Mouse (Mus musculus) granulocyte monocyte progenitor cell, adult 5-6 weeks (primary cell): ENCODE results near the gene Prpf8. TPM values are rescaled to one million over a fixed set of nuclear protein-coding genes. Genes with fewer than 3 reads are reported as not detected.
"Not testable (repeated sequence)": the region's sequence is repeated elsewhere in the genome, so short reads cannot be mapped to it uniquely, and the experiment has no call there.

Source experiments
- ATAC-seq: replicated peaks from 2 replicates; pipeline ENCODE4 v1.8.0; 2016; ENCODE audit warnings: mild to moderate bottlenecking, moderate TSS enrichment, inconsistent platforms; ENCODE audit not compliant: poor library complexity, severe bottlenecking
- total RNA-seq, 2 experiments: library from RNA; stranded (forward) in 1 of 2; stranded (reverse) in 1 of 2; fragments of 200-712, 200-1000 nt in 1 of 2; fragments of >200 nt in 1 of 2; fragmentation: Nextera tagmentation in 1 of 2; gene quantifications; 2 replicates each; pipeline ENCODE4 v1.2.3; 2014 to 2017

Prpf8 gene
- 154 and 174 TPM in 2 replicates for total RNA-seq (2014; fragmentation: Nextera tagmentation)
- total RNA-seq (2017) = 115 and 127 TPM in 2 replicates

- ATAC-seq = peak; percentile 100
Observed at GRCm38 (mm10) chr11:75486601-75487285, at the start of gene Prpf8. TSS of gene Prpf8 (plus strand) at chr11:75486816.

- 0 out of 2 replicates have a peak, but pooled peaks have one; percentile 30 for ATAC-seq
Observed at GRCm38 (mm10) chr11:75438194-75438593, 48.4 kb upstream of the Prpf8 start.

GRCm38 (mm10) chr11:75438804-75439203 lies 47.8 kb upstream of the Prpf8 start:
- ATAC-seq = no peak

- ATAC-seq = no peak
Observed at GRCm38 (mm10) chr11:75439363-75439762, 47.3 kb upstream of the Prpf8 start, which contains the start of gene Serpinf2. TSS of gene Serpinf2 (minus strand) at chr11:75439591.

DNA sequence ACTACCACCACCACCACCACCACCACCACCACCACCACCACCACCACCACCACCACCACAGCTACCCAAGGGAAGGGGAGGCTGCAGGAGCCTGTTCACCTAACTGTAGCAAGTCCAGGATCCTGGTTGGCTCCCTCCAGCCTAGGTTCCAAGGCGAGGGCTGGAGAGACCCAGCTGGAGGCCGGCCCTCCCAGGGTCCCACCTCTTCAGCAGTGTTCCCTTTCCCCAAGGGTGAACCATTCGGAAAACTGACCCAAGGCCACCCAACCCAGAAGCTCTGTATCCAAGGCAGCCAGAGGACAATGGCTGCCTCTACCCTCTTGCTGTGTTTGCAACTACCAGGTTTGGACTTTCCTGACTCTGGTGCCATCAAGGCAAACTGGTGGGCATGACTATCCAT lies 46.7 kb upstream of the Prpf8 start:
- ATAC-seq = no peak

- no peak for ATAC-seq
Observed at GRCm38 (mm10) chr11:75441034-75441433, 45.6 kb upstream of the Prpf8 start.

DNA sequence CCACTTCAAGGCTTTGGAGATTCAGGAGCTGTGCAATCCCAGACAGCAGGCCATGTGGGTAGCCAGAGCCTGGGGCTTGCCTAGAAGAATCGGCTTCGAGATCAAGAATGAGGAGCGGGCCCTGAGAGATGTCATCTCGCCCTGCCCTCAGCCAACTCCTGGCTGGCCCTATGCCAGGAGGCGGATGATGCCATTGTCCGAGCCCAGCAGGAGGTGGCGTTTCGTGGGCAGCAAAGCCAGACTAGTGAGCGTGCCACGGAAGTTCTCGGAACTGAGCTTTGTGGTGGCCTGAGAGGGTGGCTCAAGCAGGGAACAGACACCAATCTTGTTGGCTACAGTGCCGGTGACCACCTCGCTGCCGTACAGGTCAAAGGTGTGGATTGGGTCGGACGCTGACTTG lies 45.0 kb upstream of the Prpf8 start:
- ATAC-seq = no peak

GRCm38 (mm10) chr11:75443711-75444110 lies 42.9 kb upstream of the Prpf8 start:
- ATAC-seq = no peak

DNA sequence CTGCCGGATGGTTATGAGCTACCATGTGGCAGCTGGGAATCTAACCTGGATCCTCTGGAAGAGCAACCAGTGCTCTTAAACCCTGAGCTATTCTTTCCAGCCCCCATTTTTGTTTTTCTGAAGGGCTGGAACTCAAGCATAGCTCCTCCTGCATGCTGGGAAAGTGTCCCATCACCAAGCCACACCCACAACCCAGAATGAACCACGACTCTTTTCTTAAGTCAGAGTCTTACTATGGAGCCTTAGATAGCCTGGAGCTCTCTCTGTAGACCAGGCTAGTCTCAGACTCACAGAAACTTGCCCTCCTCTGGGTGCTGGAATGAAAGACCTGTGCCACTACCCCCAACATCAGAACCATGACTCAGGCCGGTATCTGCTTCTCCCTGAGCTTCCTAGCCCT lies 38.0 kb upstream of the Prpf8 start:
- ATAC-seq = no peak

- ATAC-seq = no peak
Observed at GRCm38 (mm10) chr11:75449695-75450094, 36.9 kb upstream of the Prpf8 start.

GRCm38 (mm10) chr11:75450304-75450908 lies 36.2 kb upstream of the Prpf8 start:
- ATAC-seq = no peak

- ATAC-seq = no peak
Observed at GRCm38 (mm10) chr11:75450936-75451335, 35.7 kb upstream of the Prpf8 start.

DNA sequence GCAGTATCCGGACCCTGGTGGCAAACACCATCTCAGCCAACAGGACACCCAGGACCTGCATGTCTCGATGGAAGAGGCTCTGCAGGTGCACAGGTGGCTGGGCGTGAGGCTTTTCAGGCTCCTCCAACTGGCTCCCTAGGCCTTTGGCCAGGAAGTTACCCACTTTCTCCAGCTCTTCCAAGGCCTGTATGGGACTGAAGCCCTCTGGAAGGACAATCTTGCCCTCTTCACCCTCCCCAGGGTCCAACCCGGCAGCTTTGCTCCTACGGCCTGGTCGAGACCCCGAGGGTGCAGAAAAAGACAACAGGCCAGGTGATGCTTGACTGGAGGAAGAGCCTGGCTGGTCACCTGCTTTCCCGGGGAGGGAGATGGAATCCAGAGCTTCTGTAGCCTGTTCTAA lies 34.5 kb upstream of the Prpf8 start:
- no peak for ATAC-seq

DNA sequence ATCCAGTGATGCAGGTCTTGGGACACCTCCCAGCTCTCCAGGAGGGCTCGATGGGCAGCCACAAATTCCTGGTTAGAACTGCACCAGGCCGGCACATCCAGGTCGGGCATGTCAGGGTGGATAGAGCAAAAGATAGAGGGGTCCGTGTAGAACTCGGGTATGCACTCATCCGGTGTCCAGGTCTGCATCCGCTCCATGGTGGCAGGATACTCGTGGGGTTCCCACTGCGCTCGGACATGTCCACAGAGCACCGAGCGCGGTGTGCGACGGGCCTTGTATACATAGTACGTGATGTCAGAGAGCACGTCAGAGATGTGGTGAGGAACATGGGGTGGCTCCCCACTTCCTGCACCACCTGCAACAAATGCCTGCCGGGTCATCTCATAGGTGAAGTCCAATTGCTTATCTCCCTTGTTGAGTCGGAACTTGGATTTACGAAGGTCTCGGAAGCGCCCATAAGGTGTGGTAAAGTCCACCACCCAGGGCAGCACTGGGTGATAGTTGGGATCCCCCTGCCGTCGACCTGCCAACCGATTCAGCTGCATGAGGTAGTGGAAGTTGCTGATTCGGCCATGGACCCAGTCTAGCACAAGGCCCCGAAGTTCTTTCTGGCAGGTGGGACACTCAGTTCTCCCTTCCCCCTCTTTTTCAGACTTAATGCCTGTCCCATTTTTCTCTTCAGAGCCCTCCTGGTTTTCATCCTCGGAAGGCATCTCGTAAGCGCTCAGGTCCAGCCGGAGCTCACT lies 33.6 kb upstream of the Prpf8 start:
- no peak for ATAC-seq

DNA sequence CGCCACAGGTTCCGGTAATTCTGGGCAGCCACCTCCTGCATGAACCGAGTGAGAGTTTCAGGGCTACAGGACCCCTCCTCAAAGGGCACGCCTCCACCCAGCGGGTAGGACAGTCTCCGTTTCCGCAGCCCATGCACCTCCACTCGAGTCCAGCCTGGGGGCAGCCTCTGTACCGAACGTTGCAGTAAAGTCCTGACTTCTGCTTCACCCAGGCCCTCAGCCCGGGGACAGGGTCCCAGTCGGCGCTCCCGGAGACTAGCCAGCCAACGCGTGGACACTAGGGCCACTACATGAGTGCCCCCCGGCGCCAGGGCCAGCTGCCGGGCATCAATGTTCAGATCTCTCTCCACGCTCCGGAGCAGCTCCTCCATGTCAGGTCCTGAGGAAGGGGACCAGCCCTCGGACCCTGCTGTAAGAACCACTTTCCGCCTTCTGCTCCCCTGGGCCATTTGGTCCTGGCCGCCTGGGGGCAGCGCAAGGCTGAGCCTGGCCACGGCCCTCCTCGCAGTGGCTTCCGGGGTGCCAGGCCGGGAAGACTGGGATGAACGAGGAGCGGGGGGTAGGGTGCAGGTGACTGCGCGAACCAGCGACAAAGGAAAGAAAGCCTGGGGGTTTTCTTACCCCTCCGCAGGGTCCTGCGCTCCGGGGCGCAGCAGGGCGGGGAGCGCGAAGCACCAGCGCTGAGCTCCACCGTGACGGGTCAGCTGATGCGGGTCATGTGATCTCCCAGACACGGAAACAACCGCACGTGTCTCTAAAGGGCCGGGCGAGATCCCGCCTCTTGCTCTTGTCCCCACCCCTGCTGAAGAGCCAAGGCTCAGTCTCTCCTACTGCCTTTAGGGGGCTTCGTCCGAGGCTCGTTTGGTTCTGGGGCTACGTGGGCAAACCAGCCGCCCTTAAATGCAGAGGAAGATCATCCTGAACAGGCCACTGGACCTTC lies 32.4 kb upstream of the Prpf8 start, which contains the start of gene Wdr81:
Wdr81 (minus strand) TSS at position 727 of the 940 bp plus-strand sequence.
- peak; percentile 64 for ATAC-seq

GRCm38 (mm10) chr11:75455041-75455736 lies 31.4 kb upstream of the Prpf8 start:
- peak; percentile 20 for ATAC-seq

DNA sequence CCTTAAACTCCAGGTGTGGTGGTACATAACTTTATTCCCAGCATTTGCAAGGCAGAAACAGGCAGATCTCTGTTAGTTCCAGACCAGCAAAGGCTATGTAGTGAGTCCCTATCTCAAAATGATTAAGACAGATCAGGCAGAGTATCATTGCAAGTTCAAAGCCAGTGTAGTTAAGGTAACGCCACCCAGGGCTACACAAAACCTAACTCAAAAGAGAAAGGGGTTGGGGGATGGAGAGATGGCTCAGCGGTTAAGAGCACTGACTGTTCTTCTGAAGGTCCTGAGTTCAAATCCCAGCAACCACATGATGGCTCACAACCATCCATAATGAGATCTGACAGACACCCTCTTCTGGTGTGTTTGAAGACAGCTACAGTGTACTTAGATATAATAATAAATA lies 30.6 kb upstream of the Prpf8 start:
- ATAC-seq = not testable (repeated sequence)

DNA sequence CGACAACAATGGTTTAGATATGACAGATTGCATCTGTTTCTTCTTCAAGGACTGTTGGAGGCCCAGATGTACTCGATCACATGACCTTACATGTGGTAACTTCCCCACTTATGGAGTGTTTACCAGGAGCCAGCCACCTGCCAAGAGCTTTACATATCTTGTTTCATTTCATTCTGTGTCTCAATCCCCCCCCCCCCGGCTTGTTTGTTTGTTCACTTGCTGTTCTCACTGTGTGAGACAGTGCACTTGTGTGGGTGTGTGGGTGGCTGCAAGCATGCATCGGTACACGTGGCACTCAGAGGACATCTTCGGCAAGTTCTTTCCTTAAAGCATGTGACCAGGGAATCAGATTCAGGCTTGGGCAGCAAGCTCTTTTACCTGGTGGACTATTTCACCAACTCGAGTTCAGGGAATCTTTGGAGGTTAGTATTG lies 30.2 kb upstream of the Prpf8 start:
- ATAC-seq = no peak

GRCm38 (mm10) chr11:75458169-75458568 lies 28.4 kb upstream of the Prpf8 start:
- no peak for ATAC-seq
